Comparison of ENCODE assay signal across 8 mouse cellular contexts in genomic region chr13:74167492-74167891, GRCm38 (mm10). TPM values are rescaled to one million over a fixed set of nuclear protein-coding genes. Genes with fewer than 3 reads are reported as not detected.
DNase-seq lines count a peak whose midpoint lies in the region; ATAC-seq lines count a peak whose summit lies in the region.

No protein-coding gene starts in this region.

- WGBS in neural tube, embryonic 11.5 days, result 80% methylated on average over 2 of the region's 2 CpGs
- 85% methylated on average over 2 of the region's 2 CpGs for WGBS in neural tube, embryonic 13.5 days

- H3K36me3 ChIP-seq in neural tube, embryonic 11.5 days (ENCODE audit: control insufficient read depth, insufficient read depth, low read length), result 0 out of 2 replicates have a peak, but pooled peaks cover 2% of the 10 kb centered on the region
- peaks cover 40% of the 10 kb centered on the region for H3K36me3 ChIP-seq in neural tube, embryonic 13.5 days

- DNase-seq in adrenal gland, postnatal 14 days, result peak; percentile 32
- DNase-seq in adrenal gland, adult 8-10 months, result no peak
- no peak for DNase-seq in neural tube, embryonic 11.5 days (ENCODE audit: low spot score)
- no peak for DNase-seq in neural tube, embryonic 10.5 days (ENCODE audit: extremely low spot score, low spot score)
- peak; percentile 31 to 40 for DNase-seq in heart, postnatal 36 days
- no peak for DNase-seq in kidney, postnatal 14 days
- DNase-seq in natural killer cell, adult 2 months (ENCODE audit: low spot score in 2 of 2), result no peak

- no peak overlapping the region for H3K9ac ChIP-seq in neural tube, embryonic 11.5 days (ENCODE audit: low read length)
- H3K9ac ChIP-seq in neural tube, embryonic 13.5 days, result no peak overlapping the region

- H3K4me1 ChIP-seq in neural tube, embryonic 11.5 days (ENCODE audit: control insufficient read depth, insufficient read depth, low read length), result no peaks in the 10 kb centered on the region
- H3K4me1 ChIP-seq in neural tube, embryonic 13.5 days (replicated peaks), result peaks cover 12% of the 10 kb centered on the region; the same call in 1 of the 2 replicates

- ATAC-seq in neural tube, embryonic 11.5 days (ENCODE audit: insufficient read depth, low FRiP score, low TSS enrichment), result peak; percentile 14; the same call in 1 of the 2 replicates
- no peak for ATAC-seq in neural tube, embryonic 13.5 days (ENCODE audit: low read depth)

- no peak overlapping the region for H3K27ac ChIP-seq in neural tube, embryonic 11.5 days (ENCODE audit: low read depth, low read length)
- H3K27ac ChIP-seq in neural tube, embryonic 13.5 days (replicated peaks), result no peak overlapping the region

- H3K4me3 ChIP-seq in neural tube, embryonic 11.5 days (ENCODE audit: low read depth, low read length), result 0 out of 2 replicates have a peak overlapping the region, but pooled peaks have one; percentile 37
- H3K4me3 ChIP-seq in neural tube, embryonic 13.5 days, result no peak overlapping the region

- no peaks in the 10 kb centered on the region for H3K9me3 ChIP-seq in neural tube, embryonic 11.5 days (ENCODE audit: control insufficient read depth, low read length)
- H3K9me3 ChIP-seq in neural tube, embryonic 13.5 days, result no peaks in the 10 kb centered on the region

- H3K27me3 ChIP-seq in neural tube, embryonic 11.5 days (ENCODE audit: control insufficient read depth, insufficient read depth, low read length), result no peaks in the 10 kb centered on the region
- no peaks in the 10 kb centered on the region for H3K27me3 ChIP-seq in neural tube, embryonic 13.5 days

- no peak overlapping the region for H3K4me2 ChIP-seq in neural tube, embryonic 11.5 days (ENCODE audit: low read depth)
- H3K4me2 ChIP-seq in neural tube, embryonic 13.5 days, result peak overlapping the region; percentile 74; the same call in 1 of the 2 replicates

- intact Hi-C loops in heart, postnatal 36 days (cut with DNase I), result no loop called here

RNA-seq across cellular contexts. Expression of gene Exoc3, which starts 41.0 kb away (rescaled TPM):
- total RNA-seq in adrenal gland, postnatal 14 days (2021), result 50.4 and 51.5 TPM in 2 replicates
- total RNA-seq in adrenal gland, adult 8-10 months (2022), result 10 to 100 TPM; 63.0 to 79.3 (median 72.3) TPM
- 88.4 and 98.9 TPM in 2 replicates for polyA plus RNA-seq in neural tube, embryonic 11.5 days (2014; fragmentation: Nextera tagmentation; extraction: Ambion mirVana)
- total RNA-seq in heart, postnatal 36 days (2021), result 10 to 100 TPM; 45.6 to 46.3 TPM
- 90.5 and 101 TPM in 2 replicates for polyA plus RNA-seq in neural tube, embryonic 13.5 days (2015; fragmentation: Nextera tagmentation; extraction: Ambion mirVana)

RNA-seq across cellular contexts. Expression of gene Slc9a3, which starts 46.2 kb away (rescaled TPM):
- 0.37 TPM in 1 of 2 replicates, not detected in the other for total RNA-seq in adrenal gland, postnatal 14 days (2021)
- 1 to 10 TPM in 1 of 4 experiments, under 1 TPM in 3; 0.40 to 1.1 (median 0.56) TPM for total RNA-seq in adrenal gland, adult 8-10 months (2022)
- polyA plus RNA-seq in neural tube, embryonic 11.5 days (2014; fragmentation: Nextera tagmentation; extraction: Ambion mirVana), result not detected in 2 replicates
- total RNA-seq in heart, postnatal 36 days (2021), result under 1 TPM; 0.22 to 0.56 TPM
- polyA plus RNA-seq in neural tube, embryonic 13.5 days (2015; fragmentation: Nextera tagmentation; extraction: Ambion mirVana), result 0.06 and 0.17 TPM in 2 replicates

Comparison
In these comparisons a context has a peak if more than half of its experiments do, and no peak if none do; other contexts are left out.
1. DNase-seq: peak in adrenal gland, postnatal 14 days (single experiment) and heart, postnatal 36 days (2 of 2); none in adrenal gland, adult 8-10 months (single experiment), neural tube, embryonic 11.5 days (single experiment), neural tube, embryonic 10.5 days (single experiment), kidney, postnatal 14 days (single experiment) and natural killer cell, adult 2 months (0 of 2).